Mouse (Mus musculus) embryonic fibroblast, embryonic 13.5 days (primary cell): Measurements from ENCODE around the gene Snapc3.

Experiments
- CTCF ChIP-seq: IDR thresholded peaks from 2 replicates; pipeline ENCODE4 v1.5.1; 2011; ENCODE audit warnings: mild to moderate bottlenecking, control low read depth, low read length, moderate library complexity, borderline replicate concordance; ENCODE audit not compliant: insufficient read depth
- POLR2A ChIP-seq: IDR thresholded peaks from 2 replicates; pipeline ENCODE4 v1.6.1; 2011; ENCODE audit warnings: low read depth, mild to moderate bottlenecking, control low read depth, low read length, moderate library complexity

DNA sequence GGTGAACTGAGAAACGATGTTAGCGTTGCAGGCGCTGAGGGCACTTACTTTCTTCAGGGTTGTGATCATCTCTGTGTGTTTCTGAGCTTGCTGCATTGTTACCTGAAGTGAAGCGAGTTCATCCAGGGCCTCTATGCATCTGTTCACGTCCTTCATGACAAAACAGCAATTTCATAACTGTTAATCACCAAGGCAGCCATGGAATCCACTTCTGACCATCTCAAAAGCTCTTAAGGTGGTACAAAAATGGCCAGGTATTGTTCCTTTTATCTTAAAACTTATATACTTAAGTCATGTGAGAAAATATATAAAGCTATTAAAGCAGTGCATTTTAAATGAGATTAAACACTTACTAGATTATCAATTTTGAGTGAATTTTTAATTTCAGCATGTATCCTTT lies 42.6 kb downstream of the Snapc3 start:
- no peak for TF ChIP-seq POLR2A
- no peak for TF ChIP-seq CTCF
